Mouse (Mus musculus) kidney, postnatal 0 days (tissue): ENCODE measurements around the gene Gprc5b. TPM values are rescaled to one million over a fixed set of nuclear protein-coding genes. Genes with fewer than 3 reads are reported as not detected.

Experiments used
- ATAC-seq: fragments of 200-750 bp; cut with Nextera tagmentation; replicated peaks from 2 replicates; pipeline ENCODE4 v1.8.0; 2017; ENCODE audit warnings: low read depth, moderate number of reproducible peaks, moderate TSS enrichment, moderate library complexity; ENCODE audit not compliant: low FRiP score
- DNase-seq: peaks from one replicate; pipeline ENCODE4 v3.0.0-alpha.2; 2016; ENCODE audit warnings: low spot score
- H3K27ac ChIP-seq: fragments of 300-500 bp; sonication (generic); 2 replicates; pipeline ENCODE4 v1.5.1; 2014; ENCODE audit warnings: mild to moderate bottlenecking
- H3K27me3 ChIP-seq: fragments of 300-500 bp; sonication (generic); 2 replicates; pipeline ENCODE4 v1.6.1; 2014; ENCODE audit warnings: low read length, mixed read lengths; ENCODE audit not compliant: insufficient read depth
- H3K36me3 ChIP-seq: fragments of 300-500 bp; sonication (generic); 2 replicates; pipeline ENCODE4 v1.6.1; 2014; ENCODE audit warnings: low read length, mixed read lengths; ENCODE audit not compliant: insufficient read depth
- H3K4me1 ChIP-seq: fragments of 300-500 bp; sonication (generic); replicated peaks from 2 replicates; pipeline ENCODE4 v1.6.1; 2014; ENCODE audit warnings: antibody characterized with exemption, low read length, mixed read lengths; ENCODE audit not compliant: insufficient read depth
- H3K4me2 ChIP-seq: fragments of 300-500 bp; sonication (generic); 2 replicates; pipeline ENCODE4 v1.6.1; 2014; ENCODE audit warnings: mild to moderate bottlenecking, low read length, moderate library complexity, mixed read lengths
- H3K4me3 ChIP-seq: fragments of 300-500 bp; sonication (generic); replicated peaks from 2 replicates; pipeline ENCODE4 v1.5.1; 2014; ENCODE audit warnings: low read depth, low read length
- H3K9ac ChIP-seq: fragments of 300-500 bp; sonication (generic); 2 replicates; pipeline ENCODE4 v1.6.1; 2014; ENCODE audit warnings: low read depth, low read length
- H3K9me3 ChIP-seq: fragments of 300-500 bp; sonication (generic); replicated peaks from 2 replicates; pipeline ENCODE4 v1.6.1; 2016; ENCODE audit warnings: low read length, inconsistent platforms, mixed read lengths
- CTCF ChIP-seq: IDR thresholded peaks from 2 replicates; pipeline ENCODE4 v1.5.1; 2016; ENCODE audit warnings: antibody characterized with exemption, low read depth, mild to moderate bottlenecking, moderate library complexity
- WGBS: fragments of 180-500 bp; shearing (Covaris S2); extraction: QIAGEN DNeasy Blood & Tissue Kit; methylation state at CpG from one replicate; pipeline ENCODE4 v1.1.7; 2014; 5-methylcytosine and 5-hydroxymethylcytosine counted together
- polyA plus RNA-seq: library from polyadenylated mRNA; unstranded; fragments of >200 nt; fragmentation: Nextera tagmentation; extraction: Ambion mirVana; gene quantifications from 2 replicates; pipeline ENCODE4 v1.2.1, GENCODE M21; 2015

The Gprc5b gene
- polyA plus RNA-seq, 1 experiment from 2014 or later: 4.5 TPM

- H3K4me3 ChIP-seq: no peak overlapping the region
- ATAC-seq: peak; percentile 45; the same call in 1 of the 2 replicates
- no peaks in the 10 kb centered on the region for H3K9me3 ChIP-seq
- no peak overlapping the region for H3K9ac ChIP-seq
- DNase-seq: peak; percentile 61
- no peaks in the 10 kb centered on the region for H3K4me1 ChIP-seq
- TF ChIP-seq CTCF: peak; percentile 77
- WGBS: 20% methylated on average over 4 of the region's 4 CpGs
- no peak overlapping the region for H3K27ac ChIP-seq
- H3K4me2 ChIP-seq: no peak overlapping the region
- H3K36me3 ChIP-seq: no peaks in the 10 kb centered on the region
- no peaks in the 10 kb centered on the region for H3K27me3 ChIP-seq
Measured at GRCm38 (mm10) chr7:119019537-119019936, 24.5 kb upstream of the Gprc5b start.

GRCm38 (mm10) chr7:119015736-119016135 is 20.7 kb upstream of the Gprc5b start:
- H3K9ac ChIP-seq: no peak overlapping the region
- peak; percentile 23; the same call in 1 of the 2 replicates for ATAC-seq
- no peak overlapping the region for H3K27ac ChIP-seq
- no peaks in the 10 kb centered on the region for H3K9me3 ChIP-seq
- no peak overlapping the region for H3K4me2 ChIP-seq
- WGBS: 0% methylated on average over 3 of the region's 3 CpGs
- TF ChIP-seq CTCF: peak; percentile 64
- no peaks in the 10 kb centered on the region for H3K4me1 ChIP-seq
- no peaks in the 10 kb centered on the region for H3K27me3 ChIP-seq
- no peak overlapping the region for H3K4me3 ChIP-seq
- no peaks in the 10 kb centered on the region for H3K36me3 ChIP-seq
- DNase-seq: peak; percentile 69

- ATAC-seq (no peak), DNase-seq (peak; percentile 55)
- Histone ChIP-seq H3K27me3 (no peaks in the 10 kb centered on the region), H3K4me2 (no peak overlapping the region), H3K9me3 (no peaks in the 10 kb centered on the region), H3K27ac (no peak overlapping the region), H3K9ac (no peak overlapping the region), H3K36me3 (no peaks in the 10 kb centered on the region), H3K4me3 (no peak overlapping the region), H3K4me1 (no peaks in the 10 kb centered on the region)
- peak; percentile 81 for TF ChIP-seq CTCF
- WGBS: 12% methylated on average over 5 of the region's 5 CpGs
Measured at GRCm38 (mm10) chr7:119010854-119011529, 16.0 kb upstream of the Gprc5b start.

GRCm38 (mm10) chr7:119002501-119002900 is 7.5 kb upstream of the Gprc5b start:
- no peak for ATAC-seq
- no peak for DNase-seq
- WGBS: 54% methylated on average over 2 of the region's 2 CpGs

GRCm38 (mm10) chr7:119001965-119002364 is 7.0 kb upstream of the Gprc5b start:
- TF ChIP-seq CTCF: no peak
- H3K4me3 ChIP-seq: no peak overlapping the region
- H3K27me3 ChIP-seq: no peaks in the 10 kb centered on the region
- no peak for ATAC-seq
- no peaks in the 10 kb centered on the region for H3K4me1 ChIP-seq
- no peaks in the 10 kb centered on the region for H3K9me3 ChIP-seq
- no peaks in the 10 kb centered on the region for H3K36me3 ChIP-seq
- 38% methylated on average over 2 of the region's 2 CpGs for WGBS
- H3K27ac ChIP-seq: no peak overlapping the region
- no peak overlapping the region for H3K9ac ChIP-seq
- DNase-seq: no peak
- H3K4me2 ChIP-seq: no peak overlapping the region

More at GRCm38 (mm10) chr7:119002501-119002900, 7.5 kb upstream of the Gprc5b start:
- no peak for TF ChIP-seq CTCF
- no peak overlapping the region for H3K4me2 ChIP-seq
- no peak overlapping the region for H3K27ac ChIP-seq
- no peak overlapping the region for H3K9ac ChIP-seq
- no peaks in the 10 kb centered on the region for H3K4me1 ChIP-seq
- H3K4me3 ChIP-seq: no peak overlapping the region
- no peaks in the 10 kb centered on the region for H3K36me3 ChIP-seq
- H3K27me3 ChIP-seq: no peaks in the 10 kb centered on the region
- H3K9me3 ChIP-seq: no peaks in the 10 kb centered on the region

GRCm38 (mm10) chr7:118999857-119000256 is 4.8 kb upstream of the Gprc5b start:
- no peak for TF ChIP-seq CTCF
- Histone ChIP-seq H3K4me1 (peaks cover 8% of the 10 kb centered on the region; the same call in 1 of the 2 replicates), H3K9ac (no peak overlapping the region), H3K27me3 (no peaks in the 10 kb centered on the region), H3K4me3 (no peak overlapping the region), H3K36me3 (no peaks in the 10 kb centered on the region), H3K9me3 (no peaks in the 10 kb centered on the region), H3K4me2 (no peak overlapping the region), H3K27ac (no peak overlapping the region)
- 88% methylated on average over 2 of the region's 2 CpGs for WGBS
- ATAC-seq (no peak), DNase-seq (no peak)
